Mouse (Mus musculus): ENCODE results near the gene Klf13. TPM values are rescaled to one million over a fixed set of nuclear protein-coding genes. Genes with fewer than 3 reads are reported as not detected.

Gene Klf13
- 59.6 and 64.2 TPM in 2 replicates for polyA plus RNA-seq (2012; rRNA removed)

DNA sequence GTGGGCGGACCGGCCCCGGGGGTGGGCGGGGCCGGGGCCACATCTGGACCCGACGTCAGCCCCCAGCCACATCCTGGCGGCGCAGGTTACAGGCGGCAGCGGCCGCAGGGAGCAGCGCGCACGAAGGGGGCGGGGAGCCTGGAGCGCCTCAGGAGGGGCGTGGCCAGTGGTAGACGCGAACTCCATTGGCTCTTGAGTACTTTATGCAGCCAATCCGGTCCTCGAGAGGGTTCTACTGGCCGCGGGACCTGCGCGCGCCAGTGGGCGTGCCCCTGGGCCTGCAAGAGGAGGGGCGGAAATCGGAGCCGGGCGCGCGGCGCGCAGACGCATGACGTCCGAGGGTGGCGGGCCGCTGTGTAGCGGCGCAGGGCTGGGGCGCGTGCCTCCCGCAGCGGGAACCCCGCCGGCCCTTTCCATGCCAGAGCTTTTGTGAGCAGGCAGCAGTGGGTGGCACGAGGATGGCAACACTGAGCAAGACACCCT is at the start of gene Klf13:
Klf13 (minus strand) TSS at position 2 of the 483 bp plus-strand sequence.
- Histone ChIP-seq H3K4me1 (ENCODE audit: control insufficient read depth, insufficient read depth, low read length) (peaks cover 5% of the 10 kb centered on the region), H3K27ac (ENCODE audit: insufficient read depth, low read length) (peak within 1 kb of the TSS; percentile 99), H3K4me3 (ENCODE audit: insufficient read depth, low read length) (peak within 1 kb of the TSS; percentile 75)
- no peak for TF ChIP-seq CTCF (IDR thresholded peaks at IDR 0.05; ENCODE audit: extremely low read depth, insufficient read depth, low read length)
- TF ChIP-seq POLR2A (IDR thresholded peaks at IDR 0.05; ENCODE audit: extremely low read depth, insufficient read depth, low read length) = peak; percentile 79

DNA sequence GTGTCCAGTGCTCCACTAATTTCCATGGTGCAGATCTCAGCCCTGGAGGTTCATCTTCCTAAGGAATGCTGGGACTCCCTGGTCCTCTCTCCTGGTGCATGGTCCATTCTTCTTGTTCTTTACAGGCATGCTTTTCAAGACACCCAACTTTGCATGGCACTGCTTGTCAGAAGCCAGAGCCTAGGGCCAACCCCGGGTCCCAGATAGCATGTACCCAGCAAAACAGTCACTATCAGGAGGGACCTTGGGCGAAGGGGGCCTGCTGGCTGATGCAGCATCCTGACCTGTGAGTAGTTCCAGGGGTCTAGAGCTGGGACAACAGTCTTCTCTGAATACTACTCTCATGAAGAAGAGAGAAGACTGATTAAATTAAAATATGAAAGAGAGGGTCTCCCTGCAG is 49.7 kb upstream of the Klf13 start:
- Histone ChIP-seq H3K27ac (ENCODE audit: insufficient read depth, low read length) (no peak overlapping the region), H3K4me3 (ENCODE audit: insufficient read depth, low read length) (no peak overlapping the region), H3K4me1 (ENCODE audit: control insufficient read depth, insufficient read depth, low read length) (peaks cover 3% of the 10 kb centered on the region; the same call in 1 of the 2 replicates)
- TF ChIP-seq CTCF (IDR thresholded peaks at IDR 0.05; ENCODE audit: extremely low read depth, insufficient read depth, low read length) = no peak
- TF ChIP-seq POLR2A (IDR thresholded peaks at IDR 0.05; ENCODE audit: extremely low read depth, insufficient read depth, low read length) = no peak

DNA sequence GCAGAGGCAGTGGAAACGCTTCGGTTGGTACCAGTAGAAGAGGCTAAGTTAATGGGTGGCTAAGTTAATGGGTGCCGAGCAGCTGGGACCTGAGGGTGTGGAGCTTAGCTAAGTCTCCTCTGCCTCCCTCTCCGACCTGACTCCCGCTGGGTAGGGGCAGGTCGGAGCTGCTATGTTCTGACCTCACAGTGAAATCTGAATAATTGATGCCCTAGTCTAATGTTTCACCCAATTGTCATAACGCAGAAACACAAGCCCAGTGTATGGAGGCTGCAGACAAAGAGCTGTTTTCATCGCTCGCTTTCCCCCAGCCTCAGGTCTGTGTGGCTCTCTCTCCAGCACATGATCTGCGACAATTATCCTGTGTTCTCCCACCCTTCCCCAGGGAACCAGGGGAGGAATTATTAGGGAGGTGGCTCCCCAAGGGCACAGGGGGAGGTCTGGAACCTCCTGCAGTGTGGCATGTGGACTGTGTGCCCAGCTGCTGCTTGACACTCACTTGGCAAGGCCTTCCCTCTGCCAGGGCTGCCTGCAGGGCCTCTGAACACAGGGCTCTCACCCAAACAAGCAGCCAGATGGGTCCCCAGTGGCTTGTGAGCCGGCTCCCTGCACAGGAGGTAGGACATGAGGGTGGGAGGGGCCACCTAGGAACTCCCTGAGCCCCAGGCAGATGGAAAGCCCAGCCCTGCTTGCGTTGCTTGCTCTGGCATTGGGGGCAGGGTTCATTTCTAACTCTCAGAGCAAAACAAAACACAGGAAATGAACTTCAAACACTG is 47.9 kb upstream of the Klf13 start:
- H3K4me1 ChIP-seq (ENCODE audit: control insufficient read depth, insufficient read depth, low read length) = peaks cover 3% of the 10 kb centered on the region; the same call in 1 of the 2 replicates
- peak overlapping the region; percentile 71 for H3K27ac ChIP-seq (ENCODE audit: insufficient read depth, low read length)
- no peak for TF ChIP-seq POLR2A (IDR thresholded peaks at IDR 0.05; ENCODE audit: extremely low read depth, insufficient read depth, low read length)
- no peak for TF ChIP-seq CTCF (IDR thresholded peaks at IDR 0.05; ENCODE audit: extremely low read depth, insufficient read depth, low read length)
- H3K4me3 ChIP-seq (ENCODE audit: insufficient read depth, low read length) = no peak overlapping the region

- no peak for TF ChIP-seq CTCF (IDR thresholded peaks at IDR 0.05; ENCODE audit: extremely low read depth, insufficient read depth, low read length)
- TF ChIP-seq POLR2A (IDR thresholded peaks at IDR 0.05; ENCODE audit: extremely low read depth, insufficient read depth, low read length) = no peak
- Histone ChIP-seq H3K27ac (ENCODE audit: insufficient read depth, low read length) (peak overlapping the region; percentile 71; the same call in 1 of the 2 replicates), H3K4me3 (ENCODE audit: insufficient read depth, low read length) (no peak overlapping the region), H3K4me1 (ENCODE audit: control insufficient read depth, insufficient read depth, low read length) (no peaks in the 10 kb centered on the region; the same call in 1 of the 2 replicates)
Measured at GRCm38 (mm10) chr7:63985696-63986406, 47.1 kb upstream of the Klf13 start.

GRCm38 (mm10) chr7:63985266-63985665 is 46.6 kb upstream of the Klf13 start:
- Histone ChIP-seq H3K27ac (ENCODE audit: insufficient read depth, low read length) (no peak overlapping the region), H3K4me1 (ENCODE audit: control insufficient read depth, insufficient read depth, low read length) (no peaks in the 10 kb centered on the region; the same call in 1 of the 2 replicates)

DNA sequence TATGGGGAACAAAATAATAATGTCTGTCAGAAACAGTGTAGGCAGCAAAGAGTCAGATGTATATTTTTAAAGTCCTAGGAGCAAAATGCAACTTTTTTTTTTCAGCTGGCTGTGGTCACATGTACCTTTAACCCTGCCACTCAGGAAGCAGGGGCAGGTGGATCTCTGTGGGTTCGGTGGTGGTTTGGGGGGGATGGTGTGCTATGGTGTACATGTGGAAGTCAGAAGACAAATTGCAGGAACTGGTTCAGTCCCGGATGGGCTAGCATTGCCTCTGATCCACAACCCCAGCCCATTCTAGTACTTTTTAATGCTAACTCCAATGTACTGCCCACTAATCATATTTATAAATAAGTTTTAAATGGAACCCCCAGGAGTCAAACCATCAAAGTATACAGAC is 45.6 kb upstream of the Klf13 start:
- no peaks in the 10 kb centered on the region; the same call in 1 of the 2 replicates for H3K4me1 ChIP-seq (ENCODE audit: control insufficient read depth, insufficient read depth, low read length)
- TF ChIP-seq POLR2A (IDR thresholded peaks at IDR 0.05; ENCODE audit: extremely low read depth, insufficient read depth, low read length) (no peak), CTCF (IDR thresholded peaks at IDR 0.05; ENCODE audit: extremely low read depth, insufficient read depth, low read length) (no peak)
- no peak overlapping the region for H3K4me3 ChIP-seq (ENCODE audit: insufficient read depth, low read length)
- H3K27ac ChIP-seq (ENCODE audit: insufficient read depth, low read length) = no peak overlapping the region

More at GRCm38 (mm10) chr7:63985266-63985665, 46.6 kb upstream of the Klf13 start:
- TF ChIP-seq CTCF (IDR thresholded peaks at IDR 0.05; ENCODE audit: extremely low read depth, insufficient read depth, low read length) = no peak
- no peak for TF ChIP-seq POLR2A (IDR thresholded peaks at IDR 0.05; ENCODE audit: extremely low read depth, insufficient read depth, low read length)
- H3K4me3 ChIP-seq (ENCODE audit: insufficient read depth, low read length) = no peak overlapping the region

GRCm38 (mm10) chr7:63977631-63978030 is 38.9 kb upstream of the Klf13 start:
- H3K4me1 ChIP-seq (ENCODE audit: control insufficient read depth, insufficient read depth, low read length) = no peaks in the 10 kb centered on the region
- H3K4me3 ChIP-seq (ENCODE audit: insufficient read depth, low read length) = no peak overlapping the region
- no peak overlapping the region for H3K27ac ChIP-seq (ENCODE audit: insufficient read depth, low read length)
- TF ChIP-seq POLR2A (IDR thresholded peaks at IDR 0.05; ENCODE audit: extremely low read depth, insufficient read depth, low read length) (no peak), CTCF (IDR thresholded peaks at IDR 0.05; ENCODE audit: extremely low read depth, insufficient read depth, low read length) (no peak)

- Histone ChIP-seq H3K4me1 (ENCODE audit: control insufficient read depth, insufficient read depth, low read length) (no peaks in the 10 kb centered on the region), H3K4me3 (ENCODE audit: insufficient read depth, low read length) (no peak overlapping the region), H3K27ac (ENCODE audit: insufficient read depth, low read length) (no peak overlapping the region)
- TF ChIP-seq POLR2A (IDR thresholded peaks at IDR 0.05; ENCODE audit: extremely low read depth, insufficient read depth, low read length) (no peak), CTCF (IDR thresholded peaks at IDR 0.05; ENCODE audit: extremely low read depth, insufficient read depth, low read length) (no peak)
Measured at GRCm38 (mm10) chr7:63970986-63971385, 32.3 kb upstream of the Klf13 start.

- Histone ChIP-seq H3K4me3 (ENCODE audit: insufficient read depth, low read length) (no peak overlapping the region), H3K27ac (ENCODE audit: insufficient read depth, low read length) (no peak overlapping the region), H3K4me1 (ENCODE audit: control insufficient read depth, insufficient read depth, low read length) (no peaks in the 10 kb centered on the region)
- TF ChIP-seq POLR2A (IDR thresholded peaks at IDR 0.05; ENCODE audit: extremely low read depth, insufficient read depth, low read length) (no peak), CTCF (IDR thresholded peaks at IDR 0.05; ENCODE audit: extremely low read depth, insufficient read depth, low read length) (no peak)
Measured at GRCm38 (mm10) chr7:63969941-63970340, 31.2 kb upstream of the Klf13 start.
